Mouse (Mus musculus) layer of hippocampus, postnatal 14 days (tissue): Measurements from ENCODE around the gene Zfp61. TPM values are rescaled to one million over a fixed set of nuclear protein-coding genes. Genes with fewer than 3 reads are reported as not detected.

ENCODE experiments used
- DNase-seq, 2 experiments: peaks; one replicate each; pipeline ENCODE4 v3.0.0; 2021 to 2022; ENCODE audit warnings: low spot score in 2 of 2, mixed read lengths in 1 of 2
- long read RNA-seq, 2 experiments: library from polyadenylated mRNA; stranded (forward); transcript quantifications; one replicate each; pipeline ENCODE4 v2.0.0; 2021
- total RNA-seq, 2 experiments: library from RNA; stranded (reverse); gene quantifications; 2 replicates each; pipeline ENCODE4 v1.2.3; 2021

Zfp61 gene
- total RNA-seq, result 10 to 100 TPM; 20.5 to 21.1 TPM
- long read RNA-seq, experiment 1, transcript Zfp61-201 (7 exons, 2,480 nt), result major isoform, 12 of 16 reads
- long read RNA-seq, experiment 1, partial matches to known transcripts, result 0 of 16 reads
- long read RNA-seq, experiment 1, other reads (novel, unspliced or antisense), result 4 of 16 reads
- long read RNA-seq, experiment 2, transcript Zfp61-201 (7 exons, 2,480 nt), result major isoform, 10 of 26 reads
- long read RNA-seq, experiment 2, partial matches to known transcripts, result 1 of 26 reads
- long read RNA-seq, experiment 2, other reads (novel, unspliced or antisense), result 15 of 26 reads

- no peak for DNase-seq
Observed at GRCm38 (mm10) chr7:24300771-24301282, at the start of gene Zfp61. Gene Zfp61 (minus strand): TSS chr7:24301232.

GRCm38 (mm10) chr7:24348896-24349295 lies 47.9 kb upstream of the Zfp61 start, which contains the start of gene Lypd5:
Gene Lypd5 (plus strand): TSS chr7:24349196.
- DNase-seq, result no peak

- no peak for DNase-seq
Observed at GRCm38 (mm10) chr7:24346444-24346843, 45.4 kb upstream of the Zfp61 start.

GRCm38 (mm10) chr7:24343701-24344272 lies 42.8 kb upstream of the Zfp61 start:
- DNase-seq, result no peak

- no peak for DNase-seq
Observed at GRCm38 (mm10) chr7:24338241-24338640, 37.2 kb upstream of the Zfp61 start.

- peak; percentile 73 to 81 for DNase-seq
Observed at GRCm38 (mm10) chr7:24335699-24336309, 34.8 kb upstream of the Zfp61 start.

- no peak for DNase-seq
Observed at GRCm38 (mm10) chr7:24333304-24333986, 32.4 kb upstream of the Zfp61 start, which contains the start of gene Tescl. Gene Tescl (minus strand): TSS chr7:24333936.

GRCm38 (mm10) chr7:24327281-24327975 lies 26.4 kb upstream of the Zfp61 start:
- DNase-seq, result no peak

- DNase-seq, result no peak
Observed at GRCm38 (mm10) chr7:24326273-24327135, 25.5 kb upstream of the Zfp61 start.

- peak in 1 of 2 experiments; percentile 13 for DNase-seq
Observed at GRCm38 (mm10) chr7:24325675-24326128, 24.7 kb upstream of the Zfp61 start.

- DNase-seq, result no peak
Observed at GRCm38 (mm10) chr7:24325197-24325596, 24.2 kb upstream of the Zfp61 start.

- no peak for DNase-seq
Observed at GRCm38 (mm10) chr7:24322593-24322992, 21.6 kb upstream of the Zfp61 start.

- DNase-seq, result no peak
Observed at GRCm38 (mm10) chr7:24318942-24319341, 17.9 kb upstream of the Zfp61 start.

GRCm38 (mm10) chr7:24316567-24317092 lies 15.6 kb upstream of the Zfp61 start, which contains the start of gene Zfp94:
Gene Zfp94 (minus strand): TSS chr7:24316666.
- peak; percentile 95 to 99 for DNase-seq

- DNase-seq, result peak; percentile 22
Observed at GRCm38 (mm10) chr7:24315726-24316566, 14.9 kb upstream of the Zfp61 start.

- peak in 1 of 2 experiments; percentile 36 for DNase-seq
Observed at GRCm38 (mm10) chr7:24299823-24300481, 1.1 kb downstream of the Zfp61 start.

GRCm38 (mm10) chr7:24298973-24299708 lies 1.9 kb downstream of the Zfp61 start:
- peak; percentile 87 to 90 for DNase-seq
